Mouse (Mus musculus): ENCODE measurements around the gene Prkcq. TPM values are rescaled to one million over a fixed set of nuclear protein-coding genes. Genes with fewer than 3 reads are reported as not detected.

The Prkcq gene
- polyA plus RNA-seq, 1 experiment from 2014 or later, result 6.8 TPM

DNA sequence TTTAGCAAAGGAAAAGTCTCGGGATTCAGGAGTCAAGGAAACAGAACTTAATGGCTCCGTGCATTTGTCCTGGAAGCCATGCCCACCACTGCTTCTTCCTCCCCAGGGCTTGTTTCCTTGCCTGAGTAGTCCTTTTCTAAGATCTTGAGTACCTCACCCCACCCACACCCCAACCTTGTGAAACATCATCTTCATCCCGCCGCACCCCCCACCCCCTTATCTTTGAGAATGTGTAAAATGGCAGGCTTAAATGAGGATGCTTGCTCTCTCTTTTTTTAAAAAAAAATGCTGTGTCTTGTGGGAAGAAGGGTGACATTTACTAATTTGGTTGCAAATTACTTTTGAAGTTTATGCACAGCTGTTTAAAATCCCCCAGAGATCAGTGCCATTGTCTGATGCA lies 1.6 kb downstream of the Prkcq start:
- Histone ChIP-seq H3K9ac (ENCODE audit: low read depth, low read length) (no peak overlapping the region), H3K4me3 (ENCODE audit: low read depth, low read length) (no peak overlapping the region), H3K27ac (replicated peaks; ENCODE audit: low read depth, low read length) (no peak overlapping the region), H3K9me3 (ENCODE audit: control insufficient read depth, low read length) (no peaks in the 10 kb centered on the region), H3K4me2 (ENCODE audit: low read depth, low read length) (peak overlapping the region; percentile 85), H3K27me3 (replicated peaks; ENCODE audit: control insufficient read depth, insufficient read depth, low read length) (peaks cover 15% of the 10 kb centered on the region), H3K4me1 (ENCODE audit: control insufficient read depth, insufficient read depth, low read length) (no peaks in the 10 kb centered on the region), H3K36me3 (ENCODE audit: control insufficient read depth, insufficient read depth, low read length) (no peaks in the 10 kb centered on the region)
- ATAC-seq (ENCODE audit: low read depth) (no peak), DNase-seq (ENCODE audit: low spot score) (no peak)
- WGBS, result 49% methylated on average over 4 of the region's 4 CpGs

DNA sequence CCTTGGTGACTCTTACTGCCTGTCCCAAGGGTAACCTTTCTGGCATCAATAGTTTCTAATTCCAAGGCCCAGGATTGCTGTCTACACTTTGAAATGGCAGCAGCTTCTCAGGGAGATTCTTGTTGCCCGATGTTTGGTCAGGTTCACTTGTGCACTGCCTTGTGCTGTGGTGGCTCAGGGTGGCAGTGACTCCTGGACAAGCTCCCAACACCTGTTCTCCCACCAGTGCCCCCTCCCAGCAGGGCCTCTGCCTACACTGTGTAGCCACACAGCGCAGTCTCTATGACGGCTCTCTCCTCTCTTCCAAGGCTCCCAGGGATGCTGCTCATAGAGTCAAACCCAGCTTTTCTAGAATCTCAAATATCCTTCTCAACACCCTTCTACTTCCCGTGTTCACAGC lies 2.2 kb downstream of the Prkcq start:
- no peaks in the 10 kb centered on the region for H3K4me1 ChIP-seq (ENCODE audit: control insufficient read depth, insufficient read depth, low read length)
- no peak overlapping the region for H3K4me3 ChIP-seq (ENCODE audit: low read depth, low read length)
- H3K36me3 ChIP-seq (ENCODE audit: control insufficient read depth, insufficient read depth, low read length), result no peaks in the 10 kb centered on the region
- no peak for DNase-seq (ENCODE audit: low spot score)
- no peak overlapping the region for H3K9ac ChIP-seq (ENCODE audit: low read depth, low read length)
- ATAC-seq (ENCODE audit: low read depth), result no peak
- no peaks in the 10 kb centered on the region for H3K9me3 ChIP-seq (ENCODE audit: control insufficient read depth, low read length)
- no peak overlapping the region for H3K4me2 ChIP-seq (ENCODE audit: low read depth, low read length)
- no peak overlapping the region for H3K27ac ChIP-seq (replicated peaks; ENCODE audit: low read depth, low read length)
- WGBS, result 70% methylated on average over 4 of the region's 4 CpGs
- peaks cover 15% of the 10 kb centered on the region for H3K27me3 ChIP-seq (replicated peaks; ENCODE audit: control insufficient read depth, insufficient read depth, low read length)

DNA sequence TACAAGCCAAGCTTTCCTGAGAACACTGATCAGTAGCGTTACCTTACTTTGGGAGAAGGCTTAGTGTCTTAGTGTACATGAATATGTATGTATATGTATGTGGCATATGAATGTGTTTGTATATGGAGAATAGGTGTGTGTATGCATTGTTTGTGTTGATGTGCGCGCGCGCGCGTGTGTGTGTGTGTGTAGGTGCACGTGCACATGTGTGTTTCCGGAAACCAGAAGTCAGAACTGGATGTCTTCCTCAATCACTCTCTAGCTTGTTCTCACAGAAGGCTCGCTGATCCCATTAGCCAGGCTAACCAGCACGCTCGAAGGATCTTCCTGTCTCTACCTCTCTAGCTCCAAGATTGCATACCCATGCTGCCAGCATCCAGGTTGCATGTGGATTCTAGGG lies 6.0 kb downstream of the Prkcq start:
- ATAC-seq (ENCODE audit: low read depth), result no peak
- WGBS, result 96% methylated on average over 12 of the region's 12 CpGs
- no peaks in the 10 kb centered on the region for H3K4me1 ChIP-seq (ENCODE audit: control insufficient read depth, insufficient read depth, low read length)

DNA sequence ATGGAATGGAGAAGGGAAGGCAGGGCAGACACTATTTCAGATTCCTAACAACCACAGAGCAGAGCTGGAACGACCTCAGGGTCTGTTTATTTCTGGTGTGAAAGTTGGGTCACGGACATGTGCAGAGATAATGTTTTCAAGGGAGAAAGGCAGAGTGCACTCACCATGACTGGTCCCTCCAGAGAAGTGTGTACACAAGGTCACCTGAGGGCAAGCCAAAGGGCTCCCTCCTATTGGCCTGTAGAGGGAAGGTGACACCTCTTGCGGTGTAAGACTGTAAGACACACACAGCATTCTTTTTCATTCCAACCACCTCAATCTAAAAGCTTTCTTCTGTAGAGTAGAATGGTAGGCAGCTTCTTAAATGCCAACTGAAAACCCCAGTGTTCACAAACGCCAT lies 9.6 kb downstream of the Prkcq start:
- H3K9me3 ChIP-seq (ENCODE audit: control insufficient read depth, low read length), result no peaks in the 10 kb centered on the region
- H3K27me3 ChIP-seq (replicated peaks; ENCODE audit: control insufficient read depth, insufficient read depth, low read length), result no peaks in the 10 kb centered on the region
- H3K36me3 ChIP-seq (ENCODE audit: control insufficient read depth, insufficient read depth, low read length), result no peaks in the 10 kb centered on the region

More for the DNA sequence above, 6.0 kb downstream of the Prkcq start:
- Histone ChIP-seq H3K27me3 (replicated peaks; ENCODE audit: control insufficient read depth, insufficient read depth, low read length) (peaks cover 10% of the 10 kb centered on the region), H3K4me3 (ENCODE audit: low read depth, low read length) (no peak overlapping the region), H3K9ac (ENCODE audit: low read depth, low read length) (no peak overlapping the region), H3K36me3 (ENCODE audit: control insufficient read depth, insufficient read depth, low read length) (no peaks in the 10 kb centered on the region), H3K4me2 (ENCODE audit: low read depth, low read length) (no peak overlapping the region), H3K9me3 (ENCODE audit: control insufficient read depth, low read length) (no peaks in the 10 kb centered on the region), H3K27ac (replicated peaks; ENCODE audit: low read depth, low read length) (no peak overlapping the region)
- DNase-seq (ENCODE audit: low spot score), result no peak

GRCm38 (mm10) chr2:11182096-11182495 lies 10.2 kb downstream of the Prkcq start:
- Histone ChIP-seq H3K4me2 (ENCODE audit: low read depth, low read length) (no peak overlapping the region), H3K4me3 (ENCODE audit: low read depth, low read length) (no peak overlapping the region), H3K9ac (ENCODE audit: low read depth, low read length) (no peak overlapping the region), H3K36me3 (ENCODE audit: control insufficient read depth, insufficient read depth, low read length) (no peaks in the 10 kb centered on the region), H3K27me3 (replicated peaks; ENCODE audit: control insufficient read depth, insufficient read depth, low read length) (no peaks in the 10 kb centered on the region), H3K27ac (replicated peaks; ENCODE audit: low read depth, low read length) (no peak overlapping the region), H3K9me3 (ENCODE audit: control insufficient read depth, low read length) (no peaks in the 10 kb centered on the region), H3K4me1 (ENCODE audit: control insufficient read depth, insufficient read depth, low read length) (no peaks in the 10 kb centered on the region)
- DNase-seq (ENCODE audit: low spot score), result no peak
- 89% methylated on average over 7 of the region's 7 CpGs for WGBS
- ATAC-seq (ENCODE audit: low read depth), result no peak

More for the DNA sequence above, 9.6 kb downstream of the Prkcq start:
- Histone ChIP-seq H3K9ac (ENCODE audit: low read depth, low read length) (no peak overlapping the region), H3K4me2 (ENCODE audit: low read depth, low read length) (no peak overlapping the region), H3K27ac (replicated peaks; ENCODE audit: low read depth, low read length) (no peak overlapping the region), H3K4me3 (ENCODE audit: low read depth, low read length) (no peak overlapping the region), H3K4me1 (ENCODE audit: control insufficient read depth, insufficient read depth, low read length) (no peaks in the 10 kb centered on the region)
- DNase-seq (ENCODE audit: low spot score) (no peak), ATAC-seq (ENCODE audit: low read depth) (no peak)
- 59% methylated on average over 4 of the region's 4 CpGs for WGBS

- ATAC-seq (ENCODE audit: low read depth) (no peak), DNase-seq (ENCODE audit: low spot score) (no peak)
- no peaks in the 10 kb centered on the region for H3K27me3 ChIP-seq (replicated peaks; ENCODE audit: control insufficient read depth, insufficient read depth, low read length)
- no peak overlapping the region for H3K4me3 ChIP-seq (ENCODE audit: low read depth, low read length)
- H3K36me3 ChIP-seq (ENCODE audit: control insufficient read depth, insufficient read depth, low read length), result no peaks in the 10 kb centered on the region
- H3K4me1 ChIP-seq (ENCODE audit: control insufficient read depth, insufficient read depth, low read length), result no peaks in the 10 kb centered on the region
- no peaks in the 10 kb centered on the region for H3K9me3 ChIP-seq (ENCODE audit: control insufficient read depth, low read length)
- WGBS, result 89% methylated on average over 5 of the region's 5 CpGs
- H3K9ac ChIP-seq (ENCODE audit: low read depth, low read length), result no peak overlapping the region
- no peak overlapping the region for H3K27ac ChIP-seq (replicated peaks; ENCODE audit: low read depth, low read length)
- no peak overlapping the region for H3K4me2 ChIP-seq (ENCODE audit: low read depth, low read length)
Measured at GRCm38 (mm10) chr2:11183991-11184390, 12.1 kb downstream of the Prkcq start.

- H3K4me3 ChIP-seq (ENCODE audit: low read depth, low read length), result no peak overlapping the region
- no peaks in the 10 kb centered on the region for H3K27me3 ChIP-seq (replicated peaks; ENCODE audit: control insufficient read depth, insufficient read depth, low read length)
- H3K27ac ChIP-seq (replicated peaks; ENCODE audit: low read depth, low read length), result no peak overlapping the region
- no peak for ATAC-seq (ENCODE audit: low read depth)
- WGBS, result 90% methylated on average over 3 of the region's 3 CpGs
- no peaks in the 10 kb centered on the region for H3K9me3 ChIP-seq (ENCODE audit: control insufficient read depth, low read length)
- no peak overlapping the region for H3K9ac ChIP-seq (ENCODE audit: low read depth, low read length)
- no peak overlapping the region for H3K4me2 ChIP-seq (ENCODE audit: low read depth, low read length)
- H3K36me3 ChIP-seq (ENCODE audit: control insufficient read depth, insufficient read depth, low read length), result no peaks in the 10 kb centered on the region
- H3K4me1 ChIP-seq (ENCODE audit: control insufficient read depth, insufficient read depth, low read length), result no peaks in the 10 kb centered on the region
- no peak for DNase-seq (ENCODE audit: low spot score)
Measured at GRCm38 (mm10) chr2:11186586-11186985, 14.7 kb downstream of the Prkcq start.

DNA sequence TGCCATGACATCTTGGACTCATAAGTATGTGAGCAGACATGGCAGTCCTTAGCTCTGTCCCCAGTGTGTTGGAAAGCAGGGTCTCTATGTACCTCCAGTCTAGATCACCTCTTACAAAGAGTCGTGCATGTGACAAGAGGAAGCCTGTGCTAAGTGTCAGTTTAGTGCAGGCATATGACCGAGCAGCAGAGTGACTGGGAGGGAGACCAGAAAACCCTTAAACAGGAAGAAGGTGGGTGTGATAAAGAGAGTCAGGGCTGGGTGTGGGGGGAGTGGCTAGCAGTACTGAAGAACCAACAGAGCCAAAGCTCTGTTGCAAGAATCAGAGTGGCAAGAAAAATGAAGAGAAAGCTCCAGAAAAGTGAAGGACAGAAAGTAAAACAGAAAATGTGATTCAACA lies 15.3 kb downstream of the Prkcq start:
- DNase-seq (ENCODE audit: low spot score) (no peak), ATAC-seq (ENCODE audit: low read depth) (no peak)
- no peaks in the 10 kb centered on the region for H3K27me3 ChIP-seq (replicated peaks; ENCODE audit: control insufficient read depth, insufficient read depth, low read length)
- no peak overlapping the region for H3K9ac ChIP-seq (ENCODE audit: low read depth, low read length)
- H3K36me3 ChIP-seq (ENCODE audit: control insufficient read depth, insufficient read depth, low read length), result no peaks in the 10 kb centered on the region
- no peaks in the 10 kb centered on the region for H3K9me3 ChIP-seq (ENCODE audit: control insufficient read depth, low read length)
- H3K4me1 ChIP-seq (ENCODE audit: control insufficient read depth, insufficient read depth, low read length), result no peaks in the 10 kb centered on the region
- 66% methylated on average over 2 of the region's 2 CpGs for WGBS
- no peak overlapping the region for H3K4me3 ChIP-seq (ENCODE audit: low read depth, low read length)
- no peak overlapping the region for H3K27ac ChIP-seq (replicated peaks; ENCODE audit: low read depth, low read length)
- H3K4me2 ChIP-seq (ENCODE audit: low read depth, low read length), result no peak overlapping the region

GRCm38 (mm10) chr2:11188279-11188678 lies 16.4 kb downstream of the Prkcq start:
- no peak for ATAC-seq (ENCODE audit: low read depth)
- no peak overlapping the region for H3K4me3 ChIP-seq (ENCODE audit: low read depth, low read length)
- WGBS, result 95% methylated on average over 1 of the region's 1 CpGs

More at GRCm38 (mm10) chr2:11188279-11188678, 16.4 kb downstream of the Prkcq start:
- no peak for DNase-seq (ENCODE audit: low spot score)
- Histone ChIP-seq H3K4me1 (ENCODE audit: control insufficient read depth, insufficient read depth, low read length) (no peaks in the 10 kb centered on the region), H3K9me3 (ENCODE audit: control insufficient read depth, low read length) (no peaks in the 10 kb centered on the region), H3K27me3 (replicated peaks; ENCODE audit: control insufficient read depth, insufficient read depth, low read length) (no peaks in the 10 kb centered on the region), H3K9ac (ENCODE audit: low read depth, low read length) (no peak overlapping the region), H3K4me2 (ENCODE audit: low read depth, low read length) (no peak overlapping the region), H3K36me3 (ENCODE audit: control insufficient read depth, insufficient read depth, low read length) (no peaks in the 10 kb centered on the region), H3K27ac (replicated peaks; ENCODE audit: low read depth, low read length) (no peak overlapping the region)

Data from embryonic facial prominence, embryonic 14.5 days (tissue).